Mouse (Mus musculus): ENCODE data around the gene Grpel1.

- no peak for TF ChIP-seq CTCF (IDR thresholded peaks at IDR 0.05)
- no peak for TF ChIP-seq POLR2A (IDR thresholded peaks at IDR 0.05; ENCODE audit: insufficient read depth, low read depth, low read length)
Observed at GRCm38 (mm10) chr5:36465889-36466288, 1.1 kb downstream of the Grpel1 start.
